Mouse (Mus musculus): ENCODE data around the gene Alox12b.

The Alox12b gene

DNA sequence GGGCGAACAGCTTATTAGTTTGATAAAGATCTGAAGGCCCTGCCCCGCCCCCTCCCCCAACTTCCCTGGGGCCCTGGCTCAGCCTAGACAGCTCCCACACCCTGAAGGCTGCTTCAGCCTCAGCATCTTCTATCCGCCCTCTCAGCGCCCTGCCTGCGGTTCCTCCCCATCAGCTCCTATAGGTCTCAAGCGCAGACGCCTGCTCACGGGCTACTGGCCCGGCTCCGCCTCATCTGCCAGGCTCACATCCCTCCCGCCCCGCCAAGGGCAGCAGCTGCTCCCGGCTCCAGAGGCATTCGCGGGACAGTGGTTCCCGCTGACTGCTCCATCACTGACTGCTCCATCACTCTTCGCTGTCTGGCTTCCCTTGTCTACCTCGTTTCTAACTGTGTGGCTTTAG, at the start of gene Alox12b:
TSS of gene Alox12b (plus strand) at position 190 of the 400 bp plus-strand sequence.
- no peak for DNase-seq (ENCODE audit: low spot score in 2 of 2)

DNA sequence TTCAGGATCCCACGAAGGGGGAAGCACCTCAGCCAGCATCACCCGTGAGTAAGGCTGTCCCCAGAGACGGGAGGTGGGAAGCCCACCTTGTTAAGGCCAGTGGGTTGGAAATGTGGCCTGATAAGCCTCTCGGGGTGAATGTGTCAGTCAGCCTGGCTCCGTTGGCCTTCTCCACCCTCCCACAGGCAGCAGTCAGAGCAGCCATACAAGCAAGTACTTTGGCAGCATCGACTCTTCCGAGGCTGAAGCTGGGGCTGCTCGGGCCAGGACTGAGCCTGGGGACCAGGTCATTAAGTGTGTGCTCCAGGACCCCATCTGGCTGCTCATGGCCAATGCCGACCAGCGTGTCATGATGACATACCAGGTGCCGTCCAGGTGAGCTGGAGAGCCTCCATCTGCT, 49.1 kb upstream of the Alox12b start:
- DNase-seq (ENCODE audit: low spot score in 2 of 2), result no peak

DNA sequence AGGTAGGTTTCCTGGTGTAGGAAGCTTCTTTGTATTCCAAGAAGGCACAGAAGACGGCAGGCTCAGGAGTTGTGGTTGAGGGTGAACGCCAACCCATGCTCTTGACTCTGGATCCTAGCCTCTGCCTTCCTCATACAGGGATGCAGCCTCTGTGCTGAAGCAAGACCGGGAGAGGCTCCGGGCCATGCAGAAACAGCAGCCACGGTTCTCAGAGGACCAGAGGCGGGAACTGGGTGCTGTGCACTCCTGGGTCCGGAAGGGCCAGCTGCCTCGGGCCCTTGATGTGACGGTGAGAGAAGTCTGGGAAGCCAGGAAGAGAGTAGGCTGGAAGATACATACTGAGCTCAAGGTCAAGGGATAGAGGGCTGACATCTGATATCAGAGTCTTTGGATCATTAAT, 48.6 kb upstream of the Alox12b start:
- DNase-seq (ENCODE audit: low spot score in 2 of 2), result no peak

DNA sequence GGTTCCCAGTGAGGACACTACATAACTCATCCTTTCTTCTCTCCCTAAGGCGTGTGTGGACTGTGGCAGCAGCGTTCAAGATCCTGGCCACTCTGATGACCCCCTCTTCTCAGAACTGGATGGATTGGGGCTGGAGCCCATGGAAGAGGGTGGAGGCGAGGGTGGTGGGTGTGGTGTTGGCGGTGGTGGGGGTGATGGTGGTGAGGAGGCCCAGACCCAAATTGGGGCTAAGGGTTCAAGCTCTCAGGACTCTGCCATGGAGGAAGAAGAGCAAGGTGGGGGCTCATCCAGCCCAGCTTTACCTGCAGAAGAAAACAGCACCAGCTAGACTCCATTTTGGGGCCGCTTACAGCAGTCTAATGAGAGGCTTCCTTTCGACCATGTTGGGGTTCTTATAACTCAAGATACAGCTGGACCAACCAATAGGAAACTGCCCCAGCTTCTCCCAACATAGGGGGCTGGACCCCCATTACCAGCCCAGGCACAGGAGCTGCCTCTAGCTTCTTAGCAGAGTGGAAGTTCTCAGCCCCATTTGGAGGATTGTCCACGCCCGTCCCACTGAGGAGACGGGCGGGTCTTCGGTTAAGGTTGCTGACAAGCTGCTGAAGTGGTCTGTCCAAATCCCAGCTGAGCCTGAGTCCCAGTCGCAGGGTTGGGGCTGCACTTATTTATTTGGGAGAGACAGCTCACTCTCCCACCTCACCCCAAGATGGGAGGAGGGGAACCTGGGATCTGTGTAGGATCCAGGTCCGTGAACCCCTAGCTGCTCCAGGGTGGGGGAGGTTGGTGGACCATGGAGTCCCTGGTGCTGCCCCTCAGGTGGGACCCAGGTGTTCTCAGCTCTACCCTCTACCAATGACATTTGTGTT, 47.5 kb upstream of the Alox12b start:
- no peak for DNase-seq (ENCODE audit: low spot score in 2 of 2)

DNA sequence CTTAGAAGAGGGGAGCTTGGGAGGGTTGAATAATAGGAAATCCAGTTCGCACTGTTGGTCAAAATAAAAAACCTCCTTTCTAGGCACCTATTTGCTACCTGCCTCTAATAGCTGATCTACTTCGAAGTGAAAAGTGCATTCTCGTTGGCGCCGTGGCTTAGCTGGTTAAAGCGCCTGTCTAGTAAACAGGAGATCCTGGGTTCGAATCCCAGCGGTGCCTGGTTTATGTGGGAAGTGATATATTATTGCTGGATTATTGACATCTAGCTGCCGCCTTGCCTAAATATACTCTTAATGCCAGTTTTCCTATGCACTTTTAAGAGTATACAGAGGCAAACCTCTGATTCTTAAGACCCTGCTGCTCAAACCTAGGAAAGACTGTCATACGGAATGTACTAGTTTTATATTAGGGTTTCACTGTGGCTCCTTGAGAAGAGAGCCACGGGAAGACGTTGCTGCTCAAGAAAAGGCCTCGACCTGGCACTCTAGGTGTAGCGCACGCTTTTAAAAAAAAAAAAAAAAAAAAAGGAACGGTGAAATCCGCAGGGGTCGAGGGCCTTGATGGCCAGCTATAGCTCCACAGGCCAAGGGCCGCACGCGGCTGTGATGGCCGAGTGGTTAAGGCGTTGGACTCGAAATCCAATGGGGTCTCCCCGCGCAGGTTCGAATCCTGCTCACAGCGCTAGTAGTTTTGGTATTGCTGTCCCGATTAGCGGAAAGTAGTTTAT, 46.3 kb upstream of the Alox12b start:
- DNase-seq (ENCODE audit: low spot score in 2 of 2), result peak; percentile 84 to 89

DNA sequence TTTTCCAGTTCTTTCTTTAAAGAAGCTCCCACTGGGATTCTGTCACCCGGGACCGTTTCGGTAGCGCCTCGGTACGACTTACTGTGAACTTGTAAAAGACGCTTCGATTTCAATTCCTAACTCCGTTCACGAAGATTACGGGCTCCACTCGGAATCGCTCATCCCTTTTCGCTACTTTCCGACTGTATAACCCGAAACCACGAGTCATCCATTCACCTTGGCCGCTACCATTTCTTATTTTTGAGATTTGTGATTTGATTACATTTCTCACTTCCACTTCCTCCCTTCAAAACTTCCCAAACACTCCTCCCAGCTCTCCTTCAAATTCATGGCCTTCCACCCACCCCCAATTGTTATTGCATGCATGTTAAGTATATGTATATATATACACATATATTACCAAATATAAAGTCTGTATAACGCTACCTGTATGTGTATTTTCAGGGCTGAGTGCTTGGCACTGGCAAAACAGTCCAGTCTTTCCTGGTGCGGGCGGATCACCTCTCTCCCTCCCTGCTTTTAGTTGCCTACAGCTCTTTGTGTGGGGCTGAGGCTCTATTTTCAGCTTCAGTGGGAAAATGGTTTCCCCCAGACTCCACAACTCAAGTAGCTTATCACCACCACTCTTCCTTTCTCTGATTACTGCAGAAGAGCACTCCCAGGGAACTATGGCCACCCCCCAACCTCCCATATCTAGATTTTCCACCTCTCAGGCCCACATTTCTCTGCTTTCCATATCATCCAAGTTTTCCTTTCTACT, 45.6 kb upstream of the Alox12b start:
- no peak for DNase-seq (ENCODE audit: low spot score in 2 of 2)

DNA sequence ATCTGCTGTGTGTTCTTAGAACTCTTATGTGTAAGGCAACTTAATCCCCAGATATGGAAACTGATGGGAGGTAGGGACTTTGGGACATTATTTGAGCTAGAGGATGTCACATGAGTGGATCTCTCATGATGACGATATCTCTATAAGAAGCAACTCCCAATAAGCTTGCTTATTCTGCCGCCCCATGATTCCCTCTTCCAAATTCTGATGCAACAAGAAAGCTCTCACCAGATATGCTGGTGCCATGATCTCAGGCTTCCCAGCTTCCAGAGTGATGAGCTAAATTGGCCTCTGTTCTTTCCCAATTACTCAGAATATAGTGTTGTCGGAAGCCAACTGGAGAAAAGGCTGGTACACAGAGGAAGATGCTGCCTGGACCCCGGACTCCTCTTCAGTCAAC, 44.9 kb upstream of the Alox12b start:
- no peak for DNase-seq (ENCODE audit: low spot score in 2 of 2)

DNA sequence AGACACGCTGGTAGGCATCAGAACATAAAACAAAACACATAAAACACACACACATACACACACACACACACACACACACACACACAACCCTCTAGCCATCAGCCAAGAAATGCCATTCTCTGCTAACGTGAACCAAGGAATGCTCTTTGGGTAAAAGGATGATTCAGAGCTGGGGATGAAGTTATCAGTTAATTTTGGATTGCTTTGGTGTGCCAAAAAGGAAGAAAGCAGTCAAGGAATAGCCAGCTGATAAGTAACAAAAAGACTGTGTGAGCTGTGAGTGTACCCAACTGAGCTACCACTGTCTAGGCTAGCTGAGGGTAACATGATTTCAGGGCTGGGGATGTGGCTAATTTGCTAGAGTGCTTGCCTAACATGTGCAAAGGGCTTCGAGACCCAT, 42.8 kb upstream of the Alox12b start:
- no peak for DNase-seq (ENCODE audit: low spot score in 2 of 2)

DNA sequence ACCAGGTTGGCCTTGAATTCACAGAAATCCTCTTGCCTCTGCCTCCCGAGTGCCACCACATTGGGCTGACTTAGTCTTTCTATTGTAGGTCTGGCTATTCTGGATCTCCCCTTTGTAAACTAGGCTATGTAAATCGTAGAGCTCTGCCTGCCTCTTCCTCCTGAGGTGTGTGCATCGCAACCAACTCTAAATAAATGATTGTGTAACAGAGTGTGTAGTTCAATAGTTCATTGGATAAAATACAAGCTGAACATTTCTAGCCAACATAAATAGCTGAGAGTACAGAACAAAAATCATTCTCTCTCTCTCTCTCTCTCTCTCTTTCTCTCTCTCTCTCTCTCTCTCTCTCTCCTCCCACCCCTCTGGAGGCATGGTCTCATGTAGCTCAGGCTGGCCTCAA, 42.2 kb upstream of the Alox12b start:
- DNase-seq (ENCODE audit: low spot score in 2 of 2), result no peak

DNA sequence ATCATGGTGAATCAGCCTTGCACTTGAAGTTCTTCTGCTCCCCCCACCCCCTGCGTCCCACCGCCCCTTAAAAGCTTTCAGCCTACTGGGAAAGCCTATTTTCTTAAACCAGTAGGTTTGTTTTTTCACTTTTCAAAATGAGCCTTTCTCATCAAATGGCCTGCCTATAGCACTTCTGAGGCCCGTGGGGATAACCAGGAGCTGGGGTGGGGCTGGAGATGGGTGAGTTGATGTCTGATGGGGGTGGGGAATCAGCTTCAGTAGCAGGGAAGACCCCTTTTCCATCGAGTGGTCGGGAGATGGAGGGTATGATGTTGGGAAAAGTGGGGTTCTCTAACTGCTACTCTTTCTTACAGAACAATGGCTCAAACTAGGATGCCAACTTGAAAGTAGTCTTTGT, 39.9 kb upstream of the Alox12b start:
- no peak for DNase-seq (ENCODE audit: low spot score in 2 of 2)

DNA sequence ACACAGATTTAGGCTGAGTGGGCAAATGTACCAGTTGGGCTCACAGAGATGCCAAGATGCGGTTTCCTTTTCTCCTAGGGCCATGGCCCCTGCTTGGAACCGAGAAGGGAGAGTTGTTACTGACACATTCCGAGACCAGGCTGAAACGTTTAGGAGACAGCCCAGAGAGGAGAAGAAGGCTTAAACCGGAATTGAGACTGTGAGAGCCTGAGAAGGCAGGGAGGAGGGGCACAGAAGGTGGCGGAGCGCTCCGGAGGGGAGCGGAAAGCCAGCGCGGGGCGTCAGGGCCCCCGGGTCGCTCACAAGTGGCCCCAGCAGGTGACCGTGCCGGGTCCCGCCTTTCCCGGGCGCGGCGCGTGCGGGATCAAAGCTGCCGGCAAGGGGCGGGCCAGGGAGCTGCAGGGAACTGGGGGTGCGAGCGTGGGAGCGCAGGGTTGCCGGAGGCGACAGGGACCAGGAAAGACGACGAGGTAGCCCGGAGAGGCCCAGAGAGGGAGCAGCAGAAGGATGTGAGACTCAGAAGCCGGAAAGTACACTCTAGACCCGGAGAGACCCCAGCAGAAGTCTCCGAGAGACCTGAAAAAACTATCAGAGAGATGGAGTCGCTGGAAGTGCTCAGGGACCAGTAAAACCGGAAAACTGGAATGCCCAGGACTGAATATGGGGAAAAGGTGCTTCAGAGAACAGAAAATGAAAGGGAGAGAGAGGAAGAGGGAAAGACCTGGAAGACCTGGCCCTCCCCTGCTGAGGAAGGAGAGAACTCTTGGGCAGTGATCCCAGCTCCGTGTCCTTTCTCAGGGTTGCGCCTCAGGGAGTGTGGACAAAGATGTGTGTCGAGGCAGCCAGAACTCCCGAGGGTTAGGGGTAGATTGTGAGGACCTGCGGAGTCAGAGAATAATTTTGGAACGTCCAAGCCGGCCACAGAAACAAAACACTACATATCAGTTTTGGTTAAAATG, 38.8 kb upstream of the Alox12b start:
- peak; percentile 66 to 70 for DNase-seq (ENCODE audit: low spot score in 2 of 2)

DNA sequence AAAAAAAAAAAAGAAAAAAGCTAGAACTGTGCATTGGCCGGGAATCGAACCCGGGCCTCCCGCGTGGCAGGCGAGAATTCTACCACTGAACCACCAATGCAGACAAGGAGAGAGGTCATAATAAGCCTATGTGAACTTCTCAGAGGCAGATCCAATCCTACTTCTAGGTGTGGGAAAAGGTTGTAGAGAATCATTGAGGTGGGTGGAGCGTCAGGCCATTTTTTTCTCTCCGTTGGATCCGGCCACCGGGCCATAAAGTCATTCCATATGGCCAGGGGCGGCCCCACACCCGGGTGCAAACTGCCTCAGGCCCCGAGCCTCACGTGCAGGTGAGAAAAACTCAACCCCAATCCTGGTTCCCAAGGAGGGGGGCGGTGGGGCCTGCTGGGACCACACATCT, 38.0 kb upstream of the Alox12b start:
- peak; percentile 76 to 88 for DNase-seq (ENCODE audit: low spot score in 2 of 2)

DNA sequence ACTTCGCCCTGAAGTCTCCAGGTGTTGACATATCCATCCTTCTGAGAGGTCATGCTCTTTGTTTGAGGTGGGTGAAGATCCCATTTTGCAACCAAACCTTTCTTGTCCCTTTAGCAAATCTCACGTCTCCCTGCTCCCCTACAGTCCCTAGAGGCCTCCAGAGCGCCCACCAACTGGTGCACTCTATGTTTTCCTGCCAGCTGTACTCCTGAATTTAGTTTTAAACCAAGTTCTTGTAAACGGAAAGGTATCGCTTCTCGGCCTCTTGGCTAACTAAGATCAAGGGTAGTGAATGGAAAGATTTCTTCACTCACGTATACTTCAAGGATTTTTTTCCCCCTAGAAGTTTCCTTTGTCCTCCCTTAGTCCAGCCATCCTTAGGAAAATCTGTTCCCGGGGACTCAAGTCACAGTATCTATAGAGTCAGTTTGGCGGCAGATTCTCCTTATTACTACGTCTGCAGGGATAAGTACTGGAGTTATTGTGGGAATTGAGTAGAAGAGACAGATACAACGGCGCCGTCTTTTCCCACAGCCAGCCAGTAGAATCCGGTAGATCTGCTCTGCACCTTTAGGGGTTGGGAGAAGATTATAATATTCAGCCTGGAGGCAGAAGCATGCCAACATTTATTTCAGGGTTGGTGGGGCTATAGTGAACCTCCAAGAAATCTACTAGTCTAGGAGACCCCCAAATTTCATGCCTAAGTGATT, 37.2 kb upstream of the Alox12b start:
- no peak for DNase-seq (ENCODE audit: low spot score in 2 of 2)

DNA sequence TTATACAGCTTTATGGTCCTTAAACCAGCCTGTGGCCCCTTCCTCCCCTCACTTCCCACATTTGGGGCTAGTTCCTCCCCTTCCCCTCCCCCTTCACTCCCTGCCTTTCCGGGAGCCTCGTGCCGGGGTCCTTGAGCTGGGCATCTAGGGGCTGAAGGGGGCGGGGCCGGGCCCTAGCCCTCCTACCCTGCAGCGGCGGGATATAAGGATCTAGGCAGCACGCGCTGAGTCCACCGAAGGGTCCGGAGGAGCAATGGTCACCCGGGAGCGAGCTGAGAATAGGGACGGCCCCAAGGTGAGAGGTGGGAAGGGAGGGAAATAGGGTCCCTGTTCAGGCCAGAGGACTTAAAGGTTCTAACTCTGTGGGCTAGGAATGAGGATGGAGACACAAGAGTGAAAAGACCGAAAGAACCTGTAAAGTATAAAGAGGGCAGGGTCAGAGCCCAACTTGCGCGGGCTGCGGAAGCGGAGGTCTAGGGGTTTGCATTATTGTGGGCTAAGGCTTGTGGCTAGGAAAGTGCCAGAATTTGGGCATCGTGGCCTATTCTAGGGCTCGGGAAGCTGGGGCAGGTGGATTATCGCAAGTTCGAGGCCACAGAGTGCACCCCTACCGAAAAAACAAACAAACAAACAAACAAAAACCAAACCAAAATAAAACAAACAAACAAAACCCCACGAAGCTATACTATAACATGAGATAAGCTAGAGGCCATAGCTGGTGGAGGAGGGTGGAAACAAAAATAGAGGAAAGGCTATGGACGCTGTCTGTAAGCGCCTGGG, 36.4 kb upstream of the Alox12b start, which contains the start of gene Hes7:
TSS of gene Hes7 (plus strand) at position 184 of the 780 bp plus-strand sequence.
- no peak for DNase-seq (ENCODE audit: low spot score in 2 of 2)

DNA sequence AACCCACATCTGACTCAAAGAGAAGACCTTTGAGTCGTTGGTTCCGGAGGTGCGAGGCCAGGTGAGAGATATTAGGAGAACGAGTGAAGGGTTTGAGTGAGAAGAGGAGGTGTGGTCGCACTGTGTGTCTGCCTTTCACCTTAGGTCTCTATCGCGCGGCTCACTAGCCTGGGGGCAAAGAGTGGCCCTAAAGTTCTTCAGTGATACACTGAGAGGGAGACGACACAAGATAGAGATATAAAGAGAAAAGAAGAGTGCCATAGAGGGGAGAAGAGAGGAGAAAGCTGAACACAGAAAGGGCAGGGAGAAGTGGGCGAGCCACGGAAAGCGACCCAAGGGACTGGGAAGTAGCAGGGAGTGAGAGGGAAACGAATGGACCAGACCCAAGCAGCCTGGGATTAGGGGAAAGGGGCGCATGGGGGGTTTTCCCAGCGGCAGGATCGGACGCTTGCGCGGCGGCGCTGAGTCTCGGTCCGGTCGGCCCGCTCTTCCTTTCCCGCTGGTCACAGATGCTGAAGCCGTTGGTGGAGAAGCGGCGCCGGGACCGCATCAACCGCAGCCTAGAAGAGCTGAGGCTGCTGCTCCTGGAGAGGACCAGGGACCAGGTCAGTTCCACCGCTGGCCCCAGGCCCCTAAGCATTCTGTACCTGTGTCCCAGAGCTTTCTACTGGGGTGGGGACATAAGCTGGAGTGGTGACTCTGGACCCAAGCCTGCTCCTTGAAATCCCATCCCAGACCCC, 35.6 kb upstream of the Alox12b start:
- DNase-seq (ENCODE audit: low spot score in 2 of 2), result no peak

DNA sequence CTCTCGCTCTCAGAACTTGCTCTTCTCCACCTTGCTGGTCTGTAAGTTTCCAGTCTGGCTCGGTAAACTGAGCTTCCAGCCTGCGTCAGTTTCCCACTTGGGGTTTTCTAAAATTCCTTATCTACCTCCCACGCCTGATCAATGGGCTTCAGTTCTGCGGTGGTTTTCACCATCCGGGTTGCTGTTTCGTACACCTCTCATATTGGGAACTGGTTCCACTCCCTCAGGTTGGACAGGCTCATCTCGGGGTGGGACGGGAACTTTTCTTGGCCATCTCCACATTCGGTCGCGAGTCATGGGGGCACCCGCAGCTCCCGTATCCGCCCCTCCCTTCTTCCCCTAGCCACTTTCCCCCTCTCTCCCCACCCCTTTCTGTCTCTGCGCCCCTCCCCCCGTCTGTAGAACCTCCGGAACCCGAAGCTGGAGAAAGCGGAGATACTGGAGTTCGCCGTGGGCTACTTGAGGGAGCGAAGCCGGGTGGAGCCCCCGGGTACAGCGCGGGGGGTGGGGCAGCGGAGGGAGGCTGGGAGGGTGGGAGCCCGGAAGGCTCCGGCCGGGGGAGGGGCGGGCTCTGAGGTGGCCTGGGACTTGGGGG, 35.0 kb upstream of the Alox12b start:
- DNase-seq (ENCODE audit: low spot score in 2 of 2), result no peak

DNA sequence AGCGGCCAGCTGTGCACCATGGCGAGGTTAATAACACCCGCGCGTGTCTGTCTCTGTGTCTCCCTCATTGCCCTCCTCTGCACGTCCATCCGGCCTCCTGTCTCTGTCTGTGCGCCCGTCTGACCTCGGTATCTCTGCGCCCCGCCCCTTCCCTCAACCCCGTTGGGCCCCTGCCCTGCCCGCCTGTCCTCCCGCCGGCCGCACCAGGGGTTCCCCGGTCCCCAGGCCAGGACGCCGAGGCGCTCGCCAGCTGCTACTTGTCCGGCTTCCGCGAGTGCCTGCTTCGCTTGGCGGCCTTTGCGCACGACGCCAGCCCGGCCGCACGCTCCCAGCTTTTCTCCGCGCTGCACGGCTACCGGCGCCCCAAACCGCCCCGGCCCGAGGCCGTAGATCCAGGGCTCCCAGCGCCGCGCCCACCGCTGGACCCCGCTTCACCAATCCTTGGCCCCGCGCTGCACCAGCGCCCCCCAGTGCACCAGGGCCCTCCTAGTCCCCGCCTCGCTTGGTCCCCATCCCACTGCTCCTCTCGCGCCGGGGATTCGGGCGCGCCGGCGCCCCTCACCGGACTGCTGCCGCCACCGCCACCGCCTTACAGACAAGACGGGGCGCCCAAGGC, 34.3 kb upstream of the Alox12b start, which contains the start of gene 9130213A22Rik:
TSS of gene 9130213A22Rik (minus strand) at position 254 of the 616 bp plus-strand sequence.
- peak; percentile 80 to 85 for DNase-seq (ENCODE audit: low spot score in 2 of 2)
